Mouse (Mus musculus): ENCODE results near the gene Rbms3.

- peak; percentile 30; the same call in 1 of the 2 replicates for TF ChIP-seq CTCF (IDR thresholded peaks at IDR 0.05; ENCODE audit: borderline replicate concordance, extremely low read depth, insufficient read depth, insufficient read length)
- no peak for TF ChIP-seq POLR2A (IDR thresholded peaks at IDR 0.05; ENCODE audit: borderline replicate concordance, extremely low read depth, insufficient read depth, insufficient read length, poor library complexity, severe bottlenecking)
These were observed 563.2 kb downstream of the Rbms3 start for GRCm38 (mm10) chr9:117066502-117066901.

Measured in brain, embryonic 14.5 days (tissue).